Mouse (Mus musculus): ENCODE data around the gene Gpc6. TPM values are rescaled to one million over a fixed set of nuclear protein-coding genes. Genes with fewer than 3 reads are reported as not detected.

Gene Gpc6
- polyA plus RNA-seq, 1 experiment from 2014 or later: 4.4 TPM

- H3K9me3 ChIP-seq (replicated peaks; ENCODE audit: control insufficient read depth, low read length): no peaks in the 10 kb centered on the region
- no peak overlapping the region for H3K9ac ChIP-seq (ENCODE audit: low read depth, low read length)
- no peak overlapping the region for H3K4me3 ChIP-seq (ENCODE audit: low read depth, low read length)
- H3K27ac ChIP-seq (ENCODE audit: low read length): peak overlapping the region; percentile 37; the same call in 1 of the 2 replicates
- H3K36me3 ChIP-seq (ENCODE audit: control insufficient read depth, insufficient read depth): no peaks in the 10 kb centered on the region
- ATAC-seq (ENCODE audit: low read depth): peak; percentile 67
- no peak overlapping the region for H3K4me2 ChIP-seq (ENCODE audit: low read depth, low read length)
- H3K27me3 ChIP-seq (ENCODE audit: control insufficient read depth, insufficient read depth, low read depth, low read length): no peaks in the 10 kb centered on the region
- WGBS (ENCODE audit: insufficient replicate concordance): 30% methylated on average over 15 of the region's 15 CpGs
- H3K4me1 ChIP-seq (ENCODE audit: control insufficient read depth, low read depth, low read length): no peaks in the 10 kb centered on the region
These were observed 853.7 kb downstream of the Gpc6 start for GRCm38 (mm10) chr14:117778538-117779413.

GRCm38 (mm10) chr14:117781724-117782123 lies 856.6 kb downstream of the Gpc6 start:
- Histone ChIP-seq H3K9ac (ENCODE audit: low read depth, low read length) (no peak overlapping the region), H3K4me3 (ENCODE audit: low read depth, low read length) (no peak overlapping the region), H3K27me3 (ENCODE audit: control insufficient read depth, insufficient read depth, low read depth, low read length) (no peaks in the 10 kb centered on the region), H3K4me1 (ENCODE audit: control insufficient read depth, low read depth, low read length) (no peaks in the 10 kb centered on the region), H3K9me3 (replicated peaks; ENCODE audit: control insufficient read depth, low read length) (no peaks in the 10 kb centered on the region), H3K27ac (ENCODE audit: low read length) (no peak overlapping the region), H3K4me2 (ENCODE audit: low read depth, low read length) (no peak overlapping the region), H3K36me3 (ENCODE audit: control insufficient read depth, insufficient read depth) (no peaks in the 10 kb centered on the region)
- 55% methylated on average over 5 of the region's 5 CpGs for WGBS (ENCODE audit: insufficient replicate concordance)
- ATAC-seq (ENCODE audit: low read depth): no peak

- Histone ChIP-seq H3K9me3 (replicated peaks; ENCODE audit: control insufficient read depth, low read length) (no peaks in the 10 kb centered on the region), H3K4me2 (ENCODE audit: low read depth, low read length) (no peak overlapping the region), H3K4me3 (ENCODE audit: low read depth, low read length) (no peak overlapping the region), H3K9ac (ENCODE audit: low read depth, low read length) (no peak overlapping the region), H3K27me3 (ENCODE audit: control insufficient read depth, insufficient read depth, low read depth, low read length) (no peaks in the 10 kb centered on the region), H3K4me1 (ENCODE audit: control insufficient read depth, low read depth, low read length) (no peaks in the 10 kb centered on the region), H3K27ac (ENCODE audit: low read length) (no peak overlapping the region), H3K36me3 (ENCODE audit: control insufficient read depth, insufficient read depth) (no peaks in the 10 kb centered on the region)
- 66% methylated on average over 8 of the region's 8 CpGs for WGBS (ENCODE audit: insufficient replicate concordance)
- no peak for ATAC-seq (ENCODE audit: low read depth)
These were observed 858.7 kb downstream of the Gpc6 start for GRCm38 (mm10) chr14:117783671-117784262.

GRCm38 (mm10) chr14:117784960-117785359 lies 859.8 kb downstream of the Gpc6 start:
- H3K9ac ChIP-seq (ENCODE audit: low read depth, low read length): no peak overlapping the region
- no peaks in the 10 kb centered on the region for H3K36me3 ChIP-seq (ENCODE audit: control insufficient read depth, insufficient read depth)
- no peak overlapping the region for H3K4me2 ChIP-seq (ENCODE audit: low read depth, low read length)
- H3K27me3 ChIP-seq (ENCODE audit: control insufficient read depth, insufficient read depth, low read depth, low read length): no peaks in the 10 kb centered on the region
- H3K4me1 ChIP-seq (ENCODE audit: control insufficient read depth, low read depth, low read length): no peaks in the 10 kb centered on the region
- no peak overlapping the region for H3K27ac ChIP-seq (ENCODE audit: low read length)
- no peaks in the 10 kb centered on the region for H3K9me3 ChIP-seq (replicated peaks; ENCODE audit: control insufficient read depth, low read length)
- ATAC-seq (ENCODE audit: low read depth): no peak
- H3K4me3 ChIP-seq (ENCODE audit: low read depth, low read length): no peak overlapping the region
- WGBS (ENCODE audit: insufficient replicate concordance): 80% methylated on average over 9 of the region's 9 CpGs

GRCm38 (mm10) chr14:117785507-117786085 lies 860.5 kb downstream of the Gpc6 start:
- Histone ChIP-seq H3K9ac (ENCODE audit: low read depth, low read length) (no peak overlapping the region), H3K4me3 (ENCODE audit: low read depth, low read length) (no peak overlapping the region), H3K27ac (ENCODE audit: low read length) (no peak overlapping the region), H3K4me2 (ENCODE audit: low read depth, low read length) (no peak overlapping the region), H3K4me1 (ENCODE audit: control insufficient read depth, low read depth, low read length) (no peaks in the 10 kb centered on the region), H3K27me3 (ENCODE audit: control insufficient read depth, insufficient read depth, low read depth, low read length) (no peaks in the 10 kb centered on the region), H3K9me3 (replicated peaks; ENCODE audit: control insufficient read depth, low read length) (no peaks in the 10 kb centered on the region), H3K36me3 (ENCODE audit: control insufficient read depth, insufficient read depth) (no peaks in the 10 kb centered on the region)
- WGBS (ENCODE audit: insufficient replicate concordance): 73% methylated on average over 15 of the region's 15 CpGs
- no peak for ATAC-seq (ENCODE audit: low read depth)

- Histone ChIP-seq H3K27me3 (ENCODE audit: control insufficient read depth, insufficient read depth, low read depth, low read length) (no peaks in the 10 kb centered on the region), H3K9me3 (replicated peaks; ENCODE audit: control insufficient read depth, low read length) (no peaks in the 10 kb centered on the region), H3K4me1 (ENCODE audit: control insufficient read depth, low read depth, low read length) (no peaks in the 10 kb centered on the region), H3K4me2 (ENCODE audit: low read depth, low read length) (no peak overlapping the region), H3K4me3 (ENCODE audit: low read depth, low read length) (no peak overlapping the region), H3K36me3 (ENCODE audit: control insufficient read depth, insufficient read depth) (no peaks in the 10 kb centered on the region), H3K27ac (ENCODE audit: low read length) (no peak overlapping the region), H3K9ac (ENCODE audit: low read depth, low read length) (no peak overlapping the region)
- ATAC-seq (ENCODE audit: low read depth): no peak
- 41% methylated on average over 7 of the region's 7 CpGs for WGBS (ENCODE audit: insufficient replicate concordance)
These were observed 861.5 kb downstream of the Gpc6 start for GRCm38 (mm10) chr14:117786647-117787046.

GRCm38 (mm10) chr14:117794874-117795273 lies 869.8 kb downstream of the Gpc6 start:
- 57% methylated on average over 2 of the region's 2 CpGs for WGBS (ENCODE audit: insufficient replicate concordance)
- Histone ChIP-seq H3K4me3 (ENCODE audit: low read depth, low read length) (no peak overlapping the region), H3K27ac (ENCODE audit: low read length) (no peak overlapping the region), H3K27me3 (ENCODE audit: control insufficient read depth, insufficient read depth, low read depth, low read length) (no peaks in the 10 kb centered on the region), H3K36me3 (ENCODE audit: control insufficient read depth, insufficient read depth) (no peaks in the 10 kb centered on the region), H3K9ac (ENCODE audit: low read depth, low read length) (no peak overlapping the region), H3K4me2 (ENCODE audit: low read depth, low read length) (no peak overlapping the region), H3K9me3 (replicated peaks; ENCODE audit: control insufficient read depth, low read length) (no peaks in the 10 kb centered on the region), H3K4me1 (ENCODE audit: control insufficient read depth, low read depth, low read length) (no peaks in the 10 kb centered on the region)
- ATAC-seq (ENCODE audit: low read depth): no peak

DNA sequence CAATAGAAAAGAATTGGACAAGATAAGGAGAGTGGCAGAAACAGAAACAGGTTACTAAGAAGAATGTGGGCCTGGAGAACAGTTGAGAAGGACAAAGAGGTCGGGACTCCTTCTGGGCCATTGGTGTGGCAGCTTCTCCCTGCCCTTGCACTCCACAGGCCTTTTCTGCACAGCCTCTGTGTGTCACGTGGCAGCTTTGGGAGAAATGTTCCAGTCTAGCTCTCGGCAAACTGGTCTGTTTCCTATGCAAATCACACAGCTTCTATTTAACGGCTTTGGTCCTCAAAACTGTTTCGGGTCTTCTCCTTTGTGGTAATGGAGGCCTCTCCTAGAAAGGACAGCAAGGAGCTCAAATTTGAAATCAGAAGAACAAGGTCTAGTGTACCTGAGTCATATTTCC lies 871.5 kb downstream of the Gpc6 start:
- WGBS (ENCODE audit: insufficient replicate concordance): 64% methylated on average over 5 of the region's 5 CpGs
- H3K9ac ChIP-seq (ENCODE audit: low read depth, low read length): no peak overlapping the region
- no peaks in the 10 kb centered on the region for H3K9me3 ChIP-seq (replicated peaks; ENCODE audit: control insufficient read depth, low read length)
- H3K27me3 ChIP-seq (ENCODE audit: control insufficient read depth, insufficient read depth, low read depth, low read length): no peaks in the 10 kb centered on the region
- H3K36me3 ChIP-seq (ENCODE audit: control insufficient read depth, insufficient read depth): no peaks in the 10 kb centered on the region
- H3K4me3 ChIP-seq (ENCODE audit: low read depth, low read length): no peak overlapping the region
- ATAC-seq (ENCODE audit: low read depth): no peak
- no peak overlapping the region for H3K4me2 ChIP-seq (ENCODE audit: low read depth, low read length)
- H3K27ac ChIP-seq (ENCODE audit: low read length): no peak overlapping the region
- no peaks in the 10 kb centered on the region for H3K4me1 ChIP-seq (ENCODE audit: control insufficient read depth, low read depth, low read length)

- no peak overlapping the region for H3K4me2 ChIP-seq (ENCODE audit: low read depth, low read length)
- H3K4me1 ChIP-seq (ENCODE audit: control insufficient read depth, low read depth, low read length): no peaks in the 10 kb centered on the region
- 74% methylated on average over 5 of the region's 5 CpGs for WGBS (ENCODE audit: insufficient replicate concordance)
- no peaks in the 10 kb centered on the region for H3K9me3 ChIP-seq (replicated peaks; ENCODE audit: control insufficient read depth, low read length)
- no peak overlapping the region for H3K27ac ChIP-seq (ENCODE audit: low read length)
- H3K4me3 ChIP-seq (ENCODE audit: low read depth, low read length): no peak overlapping the region
- no peaks in the 10 kb centered on the region for H3K27me3 ChIP-seq (ENCODE audit: control insufficient read depth, insufficient read depth, low read depth, low read length)
- no peaks in the 10 kb centered on the region for H3K36me3 ChIP-seq (ENCODE audit: control insufficient read depth, insufficient read depth)
- H3K9ac ChIP-seq (ENCODE audit: low read depth, low read length): no peak overlapping the region
- no peak for ATAC-seq (ENCODE audit: low read depth)
These were observed 875.3 kb downstream of the Gpc6 start for GRCm38 (mm10) chr14:117800399-117800798.

Data from liver, embryonic 16.5 days (tissue).